Mouse (Mus musculus): ENCODE results near the gene Vipas39. TPM values are rescaled to one million over a fixed set of nuclear protein-coding genes. Genes with fewer than 3 reads are reported as not detected.
"Not testable (repeated sequence)": the region's sequence is repeated elsewhere in the genome, so short reads cannot be mapped to it uniquely, and the experiment has no call there.

Gene Vipas39
- polyA plus RNA-seq, 1 experiment from 2014 or later, result 63.3 TPM

- Histone ChIP-seq H3K4me3 (ENCODE audit: low read depth, low read length) (no peak overlapping the region), H3K9ac (ENCODE audit: low read length) (no peak overlapping the region), H3K36me3 (ENCODE audit: control insufficient read depth, insufficient read depth, low read length) (no peaks in the 10 kb centered on the region), H3K4me1 (replicated peaks; ENCODE audit: control insufficient read depth, insufficient read depth, low read length) (no peaks in the 10 kb centered on the region), H3K4me2 (ENCODE audit: low read depth, low read length, severe bottlenecking) (no peak overlapping the region), H3K27ac (ENCODE audit: low read depth, low read length) (no peak overlapping the region), H3K9me3 (ENCODE audit: control insufficient read depth, low read length) (no peaks in the 10 kb centered on the region), H3K27me3 (ENCODE audit: control insufficient read depth, insufficient read depth, low read length) (no peaks in the 10 kb centered on the region)
- no peak for ATAC-seq (replicated peaks; ENCODE audit: low FRiP score)
- no peak for DNase-seq (ENCODE audit: low spot score)
Observed at GRCm38 (mm10) chr12:87217596-87217995, 48.5 kb downstream of the Vipas39 start.

DNA sequence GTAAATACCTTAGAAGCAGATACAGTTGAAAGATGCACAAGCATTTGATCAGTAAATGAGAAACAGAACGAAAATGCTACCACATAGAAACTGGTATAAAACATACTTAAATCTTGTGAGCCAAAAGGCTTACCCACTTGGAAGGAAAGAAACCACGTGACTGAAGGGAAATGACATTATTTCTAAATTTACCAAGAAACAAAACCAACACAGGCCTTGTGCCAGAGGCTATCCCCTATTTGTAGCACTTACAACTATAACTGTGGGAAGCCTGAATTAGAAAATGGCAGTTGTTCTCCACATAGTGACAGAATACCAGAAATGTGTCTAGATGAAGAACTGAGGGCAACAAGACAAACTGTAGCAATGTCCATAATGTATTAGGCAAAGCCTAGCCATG, 50.0 kb downstream of the Vipas39 start:
- Histone ChIP-seq H3K27ac (ENCODE audit: low read depth, low read length) (no peak overlapping the region), H3K9ac (ENCODE audit: low read length) (no peak overlapping the region), H3K4me1 (replicated peaks; ENCODE audit: control insufficient read depth, insufficient read depth, low read length) (no peaks in the 10 kb centered on the region), H3K27me3 (ENCODE audit: control insufficient read depth, insufficient read depth, low read length) (no peaks in the 10 kb centered on the region), H3K9me3 (ENCODE audit: control insufficient read depth, low read length) (no peaks in the 10 kb centered on the region), H3K36me3 (ENCODE audit: control insufficient read depth, insufficient read depth, low read length) (no peaks in the 10 kb centered on the region), H3K4me2 (ENCODE audit: low read depth, low read length, severe bottlenecking) (no peak overlapping the region), H3K4me3 (ENCODE audit: low read depth, low read length) (no peak overlapping the region)
- DNase-seq (ENCODE audit: low spot score), result no peak
- ATAC-seq (replicated peaks; ENCODE audit: low FRiP score), result no peak
- 69% methylated on average over 2 of the region's 2 CpGs for WGBS

GRCm38 (mm10) chr12:87212844-87213606, 53.0 kb downstream of the Vipas39 start:
- no peaks in the 10 kb centered on the region for H3K36me3 ChIP-seq (ENCODE audit: control insufficient read depth, insufficient read depth, low read length)

GRCm38 (mm10) chr12:87205789-87206188, 60.3 kb downstream of the Vipas39 start:
- ATAC-seq (replicated peaks; ENCODE audit: low FRiP score); H3K36me3 ChIP-seq (ENCODE audit: control insufficient read depth, insufficient read depth, low read length); H3K9me3 ChIP-seq (ENCODE audit: control insufficient read depth, low read length); H3K4me2 ChIP-seq (ENCODE audit: low read depth, low read length, severe bottlenecking); H3K27me3 ChIP-seq (ENCODE audit: control insufficient read depth, insufficient read depth, low read length); H3K9ac ChIP-seq (ENCODE audit: low read length); H3K4me1 ChIP-seq (replicated peaks; ENCODE audit: control insufficient read depth, insufficient read depth, low read length); H3K4me3 ChIP-seq (ENCODE audit: low read depth, low read length); DNase-seq (ENCODE audit: low spot score); H3K27ac ChIP-seq (ENCODE audit: low read depth, low read length): not testable (repeated sequence)
- WGBS, result 92% methylated on average over 5 of the region's 5 CpGs

More at GRCm38 (mm10) chr12:87212844-87213606, 53.0 kb downstream of the Vipas39 start:
- Histone ChIP-seq H3K9me3 (ENCODE audit: control insufficient read depth, low read length) (no peaks in the 10 kb centered on the region), H3K27ac (ENCODE audit: low read depth, low read length) (no peak overlapping the region), H3K4me2 (ENCODE audit: low read depth, low read length, severe bottlenecking) (no peak overlapping the region), H3K27me3 (ENCODE audit: control insufficient read depth, insufficient read depth, low read length) (no peaks in the 10 kb centered on the region), H3K4me1 (replicated peaks; ENCODE audit: control insufficient read depth, insufficient read depth, low read length) (no peaks in the 10 kb centered on the region), H3K9ac (ENCODE audit: low read length) (no peak overlapping the region), H3K4me3 (ENCODE audit: low read depth, low read length) (no peak overlapping the region)
- WGBS, result 66% methylated on average over 2 of the region's 2 CpGs
- no peak for DNase-seq (ENCODE audit: low spot score)
- ATAC-seq (replicated peaks; ENCODE audit: low FRiP score), result no peak

DNA sequence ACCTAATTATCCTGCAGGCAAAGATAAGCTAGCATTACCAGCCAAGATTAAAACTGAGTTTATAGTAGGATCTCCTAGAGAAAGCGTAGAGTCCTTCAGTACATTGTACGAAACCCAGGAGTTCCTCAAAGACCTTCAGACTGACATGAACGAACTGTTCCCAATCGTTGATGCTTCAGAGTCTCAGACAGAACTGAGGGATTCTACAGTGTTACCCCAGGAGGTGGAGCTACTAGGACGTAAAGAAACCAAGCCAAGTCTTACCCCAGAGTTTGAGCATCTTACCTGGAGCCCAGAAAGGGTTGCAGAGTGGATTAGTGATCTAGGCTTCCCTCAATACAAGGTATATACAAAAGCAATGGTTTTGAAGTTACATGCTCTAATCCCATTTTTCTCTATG, 64.4 kb downstream of the Vipas39 start:
- no peaks in the 10 kb centered on the region for H3K36me3 ChIP-seq (ENCODE audit: control insufficient read depth, insufficient read depth, low read length)
- H3K27me3 ChIP-seq (ENCODE audit: control insufficient read depth, insufficient read depth, low read length), result no peaks in the 10 kb centered on the region
- 70% methylated on average over 5 of the region's 5 CpGs for WGBS
- no peak overlapping the region for H3K4me3 ChIP-seq (ENCODE audit: low read depth, low read length)
- no peak overlapping the region for H3K27ac ChIP-seq (ENCODE audit: low read depth, low read length)
- DNase-seq (ENCODE audit: low spot score) (no peak), ATAC-seq (replicated peaks; ENCODE audit: low FRiP score) (no peak)
- peaks cover 8% of the 10 kb centered on the region; the same call in 1 of the 2 replicates for H3K4me1 ChIP-seq (replicated peaks; ENCODE audit: control insufficient read depth, insufficient read depth, low read length)
- H3K9me3 ChIP-seq (ENCODE audit: control insufficient read depth, low read length), result no peaks in the 10 kb centered on the region
- no peak overlapping the region for H3K4me2 ChIP-seq (ENCODE audit: low read depth, low read length, severe bottlenecking)
- no peak overlapping the region for H3K9ac ChIP-seq (ENCODE audit: low read length)

- WGBS, result under 1% methylated on average over 51 of the region's 70 CpGs
- Histone ChIP-seq H3K27me3 (ENCODE audit: control insufficient read depth, insufficient read depth, low read length) (no peaks in the 10 kb centered on the region), H3K9ac (ENCODE audit: low read length) (peak within 1 kb of the TSS; percentile 85), H3K4me3 (ENCODE audit: low read depth, low read length) (peak within 1 kb of the TSS; percentile 82), H3K9me3 (ENCODE audit: control insufficient read depth, low read length) (no peaks in the 10 kb centered on the region), H3K4me2 (ENCODE audit: low read depth, low read length, severe bottlenecking) (peak within 1 kb of the TSS; percentile 90), H3K27ac (ENCODE audit: low read depth, low read length) (peak within 1 kb of the TSS; percentile 79), H3K4me1 (replicated peaks; ENCODE audit: control insufficient read depth, insufficient read depth, low read length) (peaks cover 8% of the 10 kb centered on the region; the same call in 1 of the 2 replicates), H3K36me3 (ENCODE audit: control insufficient read depth, insufficient read depth, low read length) (no peaks in the 10 kb centered on the region)
- peak; percentile 95 for ATAC-seq (replicated peaks; ENCODE audit: low FRiP score)
- peak; percentile 89 for DNase-seq (ENCODE audit: low spot score)
Observed at GRCm38 (mm10) chr12:87199973-87200586, 66.0 kb downstream of the Vipas39 start, which contains the start of gene Tmed8. Gene Tmed8, minus strand, starts transcription at chr12:87200454.

GRCm38 (mm10) chr12:87199206-87199972, 66.7 kb downstream of the Vipas39 start, which contains the start of gene Samd15:
Gene Samd15, plus strand, starts transcription at chr12:87199723.
- DNase-seq (ENCODE audit: low spot score), result no peak
- Histone ChIP-seq H3K9ac (ENCODE audit: low read length) (peak within 1 kb of the TSS; percentile 85), H3K4me3 (ENCODE audit: low read depth, low read length) (peak within 1 kb of the TSS; percentile 82), H3K4me2 (ENCODE audit: low read depth, low read length, severe bottlenecking) (peak within 1 kb of the TSS; percentile 90), H3K27me3 (ENCODE audit: control insufficient read depth, insufficient read depth, low read length) (no peaks in the 10 kb centered on the region), H3K36me3 (ENCODE audit: control insufficient read depth, insufficient read depth, low read length) (no peaks in the 10 kb centered on the region), H3K9me3 (ENCODE audit: control insufficient read depth, low read length) (no peaks in the 10 kb centered on the region), H3K4me1 (replicated peaks; ENCODE audit: control insufficient read depth, insufficient read depth, low read length) (peaks cover 8% of the 10 kb centered on the region; the same call in 1 of the 2 replicates), H3K27ac (ENCODE audit: low read depth, low read length) (peak within 1 kb of the TSS; percentile 79)
- 1% methylated on average over 38 of the region's 38 CpGs for WGBS
- ATAC-seq (replicated peaks; ENCODE audit: low FRiP score), result peak; percentile 59

DNA sequence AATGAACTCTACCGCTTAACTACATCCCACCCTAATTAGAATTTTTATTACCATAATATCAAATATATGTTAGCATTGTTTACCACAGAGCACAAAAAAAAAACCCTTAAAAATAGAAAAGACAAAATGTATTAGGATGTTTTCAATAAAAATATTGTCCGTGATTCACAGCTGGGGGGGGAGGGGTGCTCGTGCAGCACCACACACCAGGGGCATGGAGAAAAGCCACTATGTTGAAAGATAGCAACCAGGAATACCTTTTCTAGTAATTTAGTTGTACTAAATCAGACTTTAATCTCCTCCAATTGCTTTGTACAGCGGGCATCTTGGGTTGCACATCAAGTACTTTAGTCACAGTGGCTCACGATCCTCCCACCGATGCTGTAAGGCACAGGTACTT, 67.3 kb downstream of the Vipas39 start:
- DNase-seq (ENCODE audit: low spot score), result no peak
- H3K9me3 ChIP-seq (ENCODE audit: control insufficient read depth, low read length), result no peaks in the 10 kb centered on the region
- peak overlapping the region; percentile 90 for H3K4me2 ChIP-seq (ENCODE audit: low read depth, low read length, severe bottlenecking)
- H3K4me3 ChIP-seq (ENCODE audit: low read depth, low read length), result peak overlapping the region; percentile 82
- H3K9ac ChIP-seq (ENCODE audit: low read length), result peak overlapping the region; percentile 85
- H3K36me3 ChIP-seq (ENCODE audit: control insufficient read depth, insufficient read depth, low read length), result no peaks in the 10 kb centered on the region
- no peak overlapping the region for H3K27ac ChIP-seq (ENCODE audit: low read depth, low read length)
- no peaks in the 10 kb centered on the region for H3K27me3 ChIP-seq (ENCODE audit: control insufficient read depth, insufficient read depth, low read length)
- peaks cover 8% of the 10 kb centered on the region; the same call in 1 of the 2 replicates for H3K4me1 ChIP-seq (replicated peaks; ENCODE audit: control insufficient read depth, insufficient read depth, low read length)
- 61% methylated on average over 6 of the region's 6 CpGs for WGBS
- no peak for ATAC-seq (replicated peaks; ENCODE audit: low FRiP score)
